Mouse (Mus musculus) G1E (cell line): ENCODE measurements around the gene 2010111I01Rik. TPM values are rescaled to one million over a fixed set of nuclear protein-coding genes. Genes with fewer than 3 reads are reported as not detected.

Experiments used
- ATAC-seq: 2 replicates; pipeline ENCODE4 v1.8.0; 2016; ENCODE audit warnings: mild to moderate bottlenecking; ENCODE audit not compliant: insufficient number of reproducible peaks, poor library complexity, low FRiP score, severe bottlenecking; ENCODE audit errors: extremely low read depth
- DNase-seq: peaks from one replicate; pipeline ENCODE4 v3.0.0; 2012; ENCODE audit warnings: low spot score
- H3K27me3 ChIP-seq: 2 replicates; pipeline ENCODE4 v1.6.1; 2012; ENCODE audit warnings: mild to moderate bottlenecking, low read length, inconsistent platforms; ENCODE audit not compliant: insufficient read depth
- H3K36me3 ChIP-seq: replicated peaks from 2 replicates; pipeline ENCODE3; 2012; ENCODE audit warnings: mild to moderate bottlenecking, inconsistent platforms
- H3K4me1 ChIP-seq: 2 replicates; pipeline ENCODE4 v1.6.1; 2012; ENCODE audit warnings: low read depth, low read length, inconsistent platforms, mixed read lengths; ENCODE audit not compliant: insufficient read depth
- H3K4me3 ChIP-seq: 2 replicates; pipeline ENCODE4 v1.5.1; 2012; ENCODE audit warnings: low read depth, mild to moderate bottlenecking, inconsistent platforms, low read length, moderate library complexity, mixed read lengths
- H3K9me3 ChIP-seq: replicated peaks from 2 replicates; pipeline ENCODE4 v1.6.1; 2012; ENCODE audit warnings: inconsistent platforms
- CTCF ChIP-seq: IDR thresholded peaks from 2 replicates; pipeline ENCODE4 v1.5.1; 2012; ENCODE audit warnings: low read depth, low read length, inconsistent platforms, mixed read lengths
- GATA1 ChIP-seq: IDR thresholded peaks from 2 replicates; pipeline ENCODE4 v1.6.1; 2012; ENCODE audit warnings: borderline replicate concordance, low read length, inconsistent platforms, mixed read lengths
- GATA2 ChIP-seq: IDR thresholded peaks from 2 replicates; pipeline ENCODE4 v1.6.1; 2012; ENCODE audit warnings: low read depth, low read length, inconsistent platforms, borderline replicate concordance
- POLR2AphosphoS5 ChIP-seq: IDR thresholded peaks from 2 replicates; pipeline ENCODE4 v1.6.1; 2012; ENCODE audit warnings: low read depth, low read length, inconsistent platforms; ENCODE audit not compliant: insufficient replicate concordance
- TAL1 ChIP-seq: conservative IDR thresholded peaks from 2 replicates; pipeline ENCODE4 v1.6.1; 2012; ENCODE audit warnings: low read depth, low read length, inconsistent platforms, mixed read lengths
- polyA plus RNA-seq: library from polyadenylated mRNA; stranded (reverse); fragments of >175 nt; gene quantifications from 2 replicates; pipeline ENCODE4 v1.2.3, GENCODE M21; 2012
- total RNA-seq, 2 experiments: library from RNA; stranded (forward) in 1 of 2; stranded (reverse) in 1 of 2; fragments of 200-1000 nt in 1 of 2; fragments of >200 nt in 1 of 2; fragmentation: Nextera tagmentation in 1 of 2; gene quantifications; 2 replicates each; pipeline ENCODE4 v1.2.3; 2014 to 2017

The 2010111I01Rik gene
- total and polyA plus RNA-seq, 3 experiments, result 14.7 to 57.2 (median 22.2) TPM

DNA sequence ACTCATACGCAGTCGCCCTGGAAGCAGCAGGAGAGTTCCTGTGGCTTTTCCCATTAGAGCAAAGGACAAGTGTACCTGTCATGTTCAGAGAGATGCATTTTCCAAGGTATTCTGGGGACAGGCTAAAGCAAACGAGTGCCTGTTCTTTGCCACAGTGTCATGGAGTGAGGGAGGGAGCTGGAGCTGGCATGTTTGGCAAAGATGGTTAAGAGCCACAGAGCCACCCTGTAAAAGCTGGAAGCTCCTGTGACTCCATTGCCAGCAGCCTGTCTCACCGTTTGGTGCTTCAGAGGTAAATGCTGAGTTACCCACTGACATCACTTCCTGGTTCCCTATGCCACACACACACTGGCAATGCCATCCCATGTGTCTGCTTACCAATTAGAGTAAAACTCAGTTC lies 211.4 kb downstream of the 2010111I01Rik start:
- TF ChIP-seq POLR2AphosphoS5 (no peak), CTCF (no peak), TAL1 (no peak), GATA1 (no peak), GATA2 (no peak)
- H3K27me3 ChIP-seq, result no peaks in the 10 kb centered on the region; the same call in 1 of the 2 replicates
- H3K36me3 ChIP-seq, result no peaks in the 10 kb centered on the region

DNA sequence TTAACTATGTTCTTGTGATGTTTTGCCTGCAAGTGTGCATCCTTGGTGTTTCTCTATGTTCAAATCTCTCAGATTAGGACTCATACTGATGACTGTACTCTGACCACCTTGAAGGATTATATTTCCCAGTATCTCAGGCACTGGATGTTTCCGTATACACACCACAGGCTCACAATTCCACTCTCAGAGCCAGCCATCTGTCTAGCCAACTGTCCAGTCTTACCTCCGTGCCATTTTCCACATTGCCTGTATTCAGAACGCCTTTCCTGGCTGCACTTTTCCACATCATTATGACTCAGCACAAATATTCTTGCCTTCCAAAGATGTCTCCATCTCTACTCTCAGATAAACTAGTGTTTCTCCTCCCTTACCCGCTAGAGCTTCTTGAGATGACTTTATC lies 212.5 kb downstream of the 2010111I01Rik start:
- Histone ChIP-seq H3K9me3 (no peaks in the 10 kb centered on the region), H3K4me3 (no peak overlapping the region), H3K4me1 (no peaks in the 10 kb centered on the region), H3K36me3 (no peaks in the 10 kb centered on the region), H3K27me3 (no peaks in the 10 kb centered on the region)
- TF ChIP-seq GATA2 (no peak), TAL1 (no peak), CTCF (no peak), GATA1 (no peak), POLR2AphosphoS5 (no peak)
- no peak for DNase-seq
- ATAC-seq, result no peak

More for the DNA sequence above, 211.4 kb downstream of the 2010111I01Rik start:
- no peaks in the 10 kb centered on the region for H3K4me1 ChIP-seq
- ATAC-seq (no peak), DNase-seq (no peak)
- H3K9me3 ChIP-seq, result no peaks in the 10 kb centered on the region
- H3K4me3 ChIP-seq, result no peak overlapping the region

DNA sequence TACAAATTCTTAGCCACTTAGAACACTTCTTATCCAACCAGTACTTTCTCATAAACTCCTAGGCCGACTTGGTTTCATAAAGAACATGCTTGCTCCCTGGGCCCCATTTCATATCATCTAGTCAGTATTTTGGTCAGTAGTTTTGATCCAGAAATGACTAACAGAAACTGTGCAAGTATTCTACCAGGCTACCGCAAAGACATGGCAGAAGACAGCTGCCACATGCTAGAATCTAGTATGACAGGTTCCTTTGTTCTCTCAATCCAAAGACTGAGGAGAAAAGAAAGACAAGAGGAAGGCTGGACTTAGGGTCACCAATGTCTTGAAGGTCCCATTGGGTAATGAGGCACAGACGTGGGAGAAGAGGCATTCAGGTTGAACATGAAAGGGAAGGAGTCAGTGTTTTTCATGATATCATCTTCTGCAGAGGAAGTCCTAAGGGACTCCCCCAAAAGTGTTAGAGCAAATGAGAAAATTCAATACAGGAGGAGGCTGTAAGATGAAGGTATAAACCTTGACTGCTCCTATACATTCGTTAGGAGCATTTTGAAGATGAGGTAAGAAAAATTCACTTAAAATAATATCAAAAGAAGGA lies 216.0 kb downstream of the 2010111I01Rik start:
- H3K4me1 ChIP-seq, result no peaks in the 10 kb centered on the region
- H3K36me3 ChIP-seq, result no peaks in the 10 kb centered on the region
- H3K27me3 ChIP-seq, result no peaks in the 10 kb centered on the region
- no peak overlapping the region for H3K4me3 ChIP-seq
- no peak for TF ChIP-seq GATA1
- no peak for TF ChIP-seq CTCF
- no peak for TF ChIP-seq POLR2AphosphoS5
- no peak for TF ChIP-seq TAL1
- TF ChIP-seq GATA2, result no peak
- H3K9me3 ChIP-seq, result no peaks in the 10 kb centered on the region
- DNase-seq (no peak), ATAC-seq (no peak)

DNA sequence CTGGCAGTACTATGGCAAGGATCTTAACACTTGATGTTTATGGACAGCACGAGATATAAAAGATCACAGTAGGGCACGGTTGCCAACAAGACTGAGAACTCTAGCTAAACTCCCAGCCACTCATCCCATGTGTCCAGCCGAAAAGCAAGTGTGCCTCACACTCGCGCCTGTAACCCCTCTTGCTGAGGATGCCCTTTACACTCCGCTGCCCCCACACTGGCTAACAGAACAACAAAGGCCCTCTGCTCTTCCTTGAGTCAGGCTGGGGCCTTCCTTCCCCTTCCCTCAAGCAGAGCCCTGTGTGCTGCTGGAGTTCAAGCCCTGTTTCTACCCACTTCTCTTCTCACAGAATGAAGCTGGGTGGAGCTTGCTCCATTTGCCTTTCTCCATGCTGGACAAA lies 220.3 kb downstream of the 2010111I01Rik start:
- Histone ChIP-seq H3K4me1 (no peaks in the 10 kb centered on the region), H3K27me3 (no peaks in the 10 kb centered on the region), H3K9me3 (no peaks in the 10 kb centered on the region), H3K4me3 (no peak overlapping the region), H3K36me3 (no peaks in the 10 kb centered on the region)
- DNase-seq (no peak), ATAC-seq (no peak)
- no peak for TF ChIP-seq GATA2
- TF ChIP-seq TAL1, result no peak
- no peak for TF ChIP-seq POLR2AphosphoS5
- no peak for TF ChIP-seq GATA1
- no peak for TF ChIP-seq CTCF

DNA sequence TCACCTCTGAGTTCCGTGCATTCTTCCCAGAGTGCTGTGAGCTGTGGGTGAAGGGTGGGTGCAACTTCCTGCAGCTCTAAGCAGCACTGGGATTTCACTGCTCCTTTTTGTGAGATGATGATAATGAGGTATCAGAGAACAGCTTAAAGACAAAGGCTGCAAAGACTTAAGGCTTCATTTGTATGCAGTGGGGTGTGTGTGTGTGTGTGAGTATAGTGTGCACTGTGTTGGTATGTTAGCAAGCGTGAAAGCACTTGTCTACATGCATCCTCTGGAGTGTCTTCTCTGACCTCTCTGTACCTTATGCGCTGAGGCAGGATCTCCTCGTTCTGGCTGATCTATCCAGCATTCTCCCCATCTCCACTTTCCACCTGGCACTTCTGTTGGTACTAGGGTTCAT lies 221.5 kb downstream of the 2010111I01Rik start:
- H3K36me3 ChIP-seq, result peaks cover 5% of the 10 kb centered on the region
- H3K4me1 ChIP-seq, result no peaks in the 10 kb centered on the region
- TF ChIP-seq GATA2 (no peak), TAL1 (no peak), CTCF (no peak), POLR2AphosphoS5 (no peak)
- H3K4me3 ChIP-seq, result no peak overlapping the region
- H3K27me3 ChIP-seq, result no peaks in the 10 kb centered on the region
- no peaks in the 10 kb centered on the region for H3K9me3 ChIP-seq
- DNase-seq, result no peak
- ATAC-seq, result no peak

DNA sequence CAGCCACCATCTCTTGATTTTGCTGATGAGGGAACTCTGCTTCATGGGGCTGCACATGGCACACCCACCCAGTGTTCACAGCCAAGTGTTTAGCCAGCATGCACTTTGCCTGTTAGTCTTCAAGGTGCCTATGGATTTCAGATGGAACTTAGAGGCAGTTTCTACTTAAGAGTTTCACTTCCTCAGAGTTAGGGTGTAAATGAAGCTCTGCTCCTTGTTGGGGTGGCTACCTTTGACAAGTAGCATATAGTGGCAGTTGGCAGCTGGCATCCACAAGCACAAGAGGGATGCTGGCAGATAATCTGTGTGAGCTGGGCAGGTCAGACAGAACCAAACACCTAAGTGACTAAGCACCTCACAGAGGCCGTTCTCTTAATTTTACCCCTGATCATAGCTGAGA lies 221.9 kb downstream of the 2010111I01Rik start:
- no peak for ATAC-seq

More for the DNA sequence above, 221.9 kb downstream of the 2010111I01Rik start:
- no peak overlapping the region for H3K4me3 ChIP-seq
- H3K4me1 ChIP-seq, result no peaks in the 10 kb centered on the region
- no peaks in the 10 kb centered on the region for H3K9me3 ChIP-seq
- TF ChIP-seq POLR2AphosphoS5 (no peak), GATA2 (no peak)
- H3K36me3 ChIP-seq, result peaks cover 7% of the 10 kb centered on the region
- H3K27me3 ChIP-seq, result no peaks in the 10 kb centered on the region
- DNase-seq, result no peak
